Mouse (Mus musculus): Measurements from ENCODE around the gene Megf6. TPM values are rescaled to one million over a fixed set of nuclear protein-coding genes. Genes with fewer than 3 reads are reported as not detected.
A peak's percentile ranks its signal among the peaks of the same experiment; 100 is the strongest.

The Megf6 gene
- total RNA-seq, 2 experiments from 2014 or later = 4.4 to 4.7 TPM

DNA sequence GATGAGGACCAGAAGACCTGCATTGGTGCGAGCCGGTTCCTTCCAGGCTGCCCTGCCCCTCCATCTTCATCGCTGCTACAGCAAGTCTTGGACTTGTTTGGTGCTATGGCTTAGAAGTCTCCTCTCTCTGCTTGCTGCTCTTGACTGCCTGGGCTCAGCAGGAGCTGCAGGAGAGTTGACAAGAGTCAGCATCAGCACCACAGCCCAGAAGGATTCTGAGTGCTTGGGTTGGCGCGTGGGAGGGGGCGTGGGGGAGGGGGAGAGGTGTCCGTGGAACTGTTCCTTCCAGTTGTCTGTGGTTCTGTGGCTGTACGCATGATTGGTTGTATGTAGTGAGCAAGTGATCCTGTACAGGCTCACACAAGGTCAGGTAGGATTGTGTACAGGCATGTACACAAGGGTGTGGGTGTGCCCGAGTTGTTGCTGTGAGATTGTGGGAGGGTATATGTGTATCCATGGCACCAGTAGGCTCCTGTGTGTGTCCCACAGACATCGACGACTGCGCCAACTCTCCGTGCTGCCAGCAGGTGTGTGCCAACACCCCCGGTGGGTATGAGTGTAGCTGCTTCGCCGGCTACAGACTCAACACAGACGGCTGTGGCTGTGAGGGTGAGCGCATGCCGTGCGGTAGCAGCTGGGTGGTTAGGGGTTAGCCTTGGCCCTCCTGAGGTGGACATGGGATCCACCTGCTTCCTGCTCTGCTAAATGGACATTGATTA, 82.2 kb downstream of the Megf6 start:
- DNase-seq = no peak

- DNase-seq = no peak
Measured at GRCm38 (mm10) chr4:154260755-154261154, 90.2 kb downstream of the Megf6 start.

DNA sequence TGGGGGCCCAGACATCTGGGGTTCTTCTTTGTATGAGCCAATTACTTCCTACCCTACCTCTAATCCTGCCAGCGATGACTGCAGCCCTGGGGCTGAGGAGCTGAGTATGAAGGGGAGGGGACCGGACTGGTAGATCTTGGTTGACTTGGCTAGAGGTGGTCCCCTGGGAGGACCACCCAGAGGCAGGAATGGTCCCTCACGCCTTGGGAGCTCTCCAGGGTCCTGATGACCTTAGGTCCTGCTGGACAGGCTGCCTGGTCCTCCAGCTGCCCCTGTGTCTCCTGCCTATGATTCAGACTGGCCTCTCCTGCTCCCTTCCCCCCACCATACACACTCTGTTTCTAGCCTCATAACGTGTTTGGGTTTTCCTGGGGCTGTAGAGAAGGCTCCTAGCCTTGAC, 91.5 kb downstream of the Megf6 start:
- no peak for DNase-seq

GRCm38 (mm10) chr4:154267511-154267910, 97.0 kb downstream of the Megf6 start:
- DNase-seq = no peak

GRCm38 (mm10) chr4:154269520-154269919, 99.0 kb downstream of the Megf6 start:
- DNase-seq = no peak

- DNase-seq = peak; percentile 60
Measured at GRCm38 (mm10) chr4:154273000-154273399, 102.5 kb downstream of the Megf6 start.

DNA sequence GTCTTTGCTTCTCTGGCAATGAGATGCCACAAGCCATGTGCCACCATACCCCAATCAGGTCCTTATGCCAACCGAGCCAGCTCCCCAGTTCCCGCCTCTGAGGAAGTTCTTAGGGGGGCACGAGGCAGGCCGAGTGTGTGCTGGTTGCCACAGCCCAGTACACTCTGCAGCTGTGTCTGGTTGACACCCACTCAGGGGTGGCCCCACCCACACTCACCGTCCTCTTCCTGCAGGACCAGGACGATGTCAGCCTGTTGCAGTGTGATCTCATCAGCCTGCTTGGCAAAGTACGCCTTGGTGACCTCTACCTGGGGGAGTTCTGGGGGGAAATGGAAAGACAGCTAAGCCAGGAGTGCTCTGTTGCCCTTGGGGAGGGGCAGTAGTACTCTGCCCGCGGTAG, 109.0 kb downstream of the Megf6 start:
- no peak for DNase-seq

GRCm38 (mm10) chr4:154283671-154284070, 113.1 kb downstream of the Megf6 start:
- no peak for DNase-seq

GRCm38 (mm10) chr4:154293735-154294201, 123.2 kb downstream of the Megf6 start:
- DNase-seq = no peak

- no peak for DNase-seq
Measured at GRCm38 (mm10) chr4:154294262-154294731, 123.8 kb downstream of the Megf6 start.

DNA sequence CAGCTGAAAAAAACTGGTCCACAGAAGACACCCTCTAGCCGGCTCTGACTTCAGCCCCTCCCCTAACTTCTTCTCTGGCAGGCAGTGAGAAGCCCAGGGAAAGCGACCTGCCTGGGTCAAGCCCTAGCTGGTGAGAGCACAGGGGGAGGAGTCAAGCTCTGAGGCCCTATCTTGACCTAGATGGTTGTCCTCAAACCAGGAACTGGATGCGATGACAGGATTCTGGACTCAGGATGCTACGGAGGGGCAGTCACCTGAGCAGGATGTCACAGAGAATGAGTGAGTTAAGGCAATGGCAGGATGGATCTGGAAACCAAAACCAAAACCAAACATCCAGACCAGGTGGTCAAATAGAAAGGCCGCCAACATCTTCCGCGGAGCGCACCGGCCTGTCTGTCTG, 127.2 kb downstream of the Megf6 start:
- DNase-seq = no peak

DNA sequence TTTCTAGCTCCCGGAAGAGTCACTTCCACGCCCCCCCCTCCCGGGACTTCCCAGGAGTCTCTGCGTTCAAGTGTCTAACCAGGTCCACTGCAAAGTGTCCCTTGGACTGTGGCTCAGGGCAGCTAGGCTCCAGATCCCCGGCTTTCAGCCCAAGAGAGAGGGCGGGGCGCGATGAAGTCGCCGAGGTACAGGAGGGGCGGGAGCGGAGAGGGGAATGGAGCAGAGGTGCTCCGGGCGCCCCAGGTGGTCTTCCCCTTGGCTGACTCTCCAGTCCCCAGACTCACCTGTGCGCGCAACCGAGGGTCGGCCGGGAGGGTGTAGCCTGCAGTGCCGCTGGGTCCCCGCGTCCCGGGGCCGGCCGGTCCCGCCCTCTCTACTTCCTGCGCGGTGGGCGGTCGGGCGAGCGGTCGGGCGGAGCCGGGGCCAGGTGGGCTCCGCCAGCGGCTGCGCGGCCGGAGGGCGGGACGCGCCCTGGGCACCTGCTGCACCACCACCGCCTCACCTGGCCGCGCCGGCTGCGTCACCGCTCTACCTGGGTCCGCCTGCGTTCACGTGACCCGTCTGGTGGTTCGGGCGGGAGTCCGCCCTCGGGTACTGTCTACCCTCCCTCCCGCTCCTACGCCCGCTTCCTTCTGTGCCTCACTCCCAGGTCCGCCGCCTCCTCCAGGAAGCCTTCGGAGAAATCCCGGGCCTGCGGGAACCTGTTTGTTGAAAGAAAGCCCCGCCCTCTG, 129.2 kb downstream of the Megf6 start:
- DNase-seq = no peak

DNA sequence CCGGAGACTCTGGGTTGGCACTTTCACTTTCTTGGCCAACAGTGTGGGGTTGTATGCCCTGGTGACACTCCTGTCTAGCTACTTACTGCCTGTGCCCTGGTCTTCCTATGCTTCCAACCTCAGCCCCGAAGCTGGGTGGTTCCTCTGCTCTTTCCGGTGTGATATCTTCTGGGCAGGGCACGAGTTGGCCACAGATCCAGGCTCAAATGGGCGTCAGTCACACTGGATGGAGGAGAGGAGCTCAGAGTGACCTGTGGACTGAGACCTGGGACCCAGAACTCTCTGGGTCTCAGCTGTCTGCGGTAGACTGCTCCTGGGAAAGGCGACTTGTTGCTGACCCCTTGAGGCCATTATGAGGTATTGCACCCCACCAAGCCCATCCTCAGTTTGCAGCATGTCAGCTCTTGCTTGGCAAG, 130.9 kb downstream of the Megf6 start, which contains the start of gene Arhgef16:
TSS of gene Arhgef16 (minus strand) at position 211 of the 416 bp plus-strand sequence.
- DNase-seq = no peak

GRCm38 (mm10) chr4:154309131-154309530, 138.6 kb downstream of the Megf6 start:
- DNase-seq = no peak

GRCm38 (mm10) chr4:154310576-154311262, 140.2 kb downstream of the Megf6 start:
- DNase-seq = no peak

DNA sequence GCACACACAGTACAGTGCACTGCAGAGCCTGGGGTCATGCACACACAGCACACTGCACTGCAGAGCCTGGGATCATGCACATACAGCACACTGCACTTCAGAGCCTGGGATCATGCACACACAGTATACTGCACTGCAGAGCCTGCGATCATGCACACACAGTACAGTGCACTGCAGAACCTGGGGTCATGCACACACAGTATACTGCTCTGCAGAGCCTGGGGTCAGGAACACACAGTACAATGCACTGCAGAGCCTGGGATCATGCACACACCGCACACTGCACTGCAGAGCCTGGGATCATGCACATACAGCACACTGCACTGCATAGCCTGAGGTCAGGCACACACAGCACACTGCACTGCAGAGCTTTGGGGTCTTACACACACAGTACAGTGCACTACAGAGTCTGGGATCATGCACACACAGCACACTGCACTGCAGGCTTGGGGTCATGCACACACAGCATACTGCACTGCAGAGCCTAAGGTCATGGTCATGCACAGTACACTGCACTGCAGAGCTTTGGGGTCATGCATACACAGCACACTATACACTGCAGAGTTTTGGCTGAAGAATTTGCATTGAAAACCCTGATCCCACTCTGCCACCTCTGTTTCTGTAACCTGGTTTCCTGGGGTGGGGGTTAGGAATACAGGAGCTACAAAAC, 141.7 kb downstream of the Megf6 start:
- DNase-seq = no peak

DNA sequence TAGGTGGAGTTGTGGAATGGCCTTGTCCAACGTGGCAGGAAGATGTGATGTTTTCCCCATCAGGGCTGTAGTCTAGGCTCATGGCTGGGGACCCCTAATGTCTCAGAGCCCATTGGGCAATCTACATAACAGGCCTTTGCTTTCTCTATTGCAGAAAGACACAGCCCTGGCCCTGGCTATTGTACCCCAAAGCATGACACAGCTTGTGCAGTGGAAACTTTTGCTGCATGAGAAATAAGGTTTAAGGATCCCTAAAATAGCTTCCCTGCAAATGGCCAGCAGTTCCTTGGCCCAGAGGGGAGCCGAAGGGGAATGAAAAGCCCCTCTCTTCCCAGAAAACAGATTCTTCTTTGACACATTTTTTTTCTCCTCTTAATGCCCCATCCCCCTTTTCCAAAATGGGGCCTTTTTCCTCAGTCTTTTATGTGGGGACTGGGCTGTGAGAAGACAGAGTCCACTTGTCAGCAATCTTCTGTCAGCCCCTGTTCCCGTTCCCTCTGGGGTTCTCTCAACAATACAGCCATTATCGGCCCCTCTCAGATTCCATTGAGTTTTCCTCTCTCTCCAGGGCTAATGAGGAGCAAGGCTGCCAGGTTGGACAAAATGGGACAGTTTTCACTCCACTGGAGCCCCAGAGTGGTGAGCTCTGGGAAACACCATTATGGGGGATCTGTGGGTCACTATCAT, 142.5 kb downstream of the Megf6 start:
- no peak for DNase-seq

- no peak for DNase-seq
Measured at GRCm38 (mm10) chr4:154313622-154313967, 143.1 kb downstream of the Megf6 start.
